Mouse (Mus musculus): Measurements from ENCODE around the gene Ralgds. TPM values are rescaled to one million over a fixed set of nuclear protein-coding genes. Genes with fewer than 3 reads are reported as not detected.
A peak's percentile ranks its signal among the peaks of the same experiment; 100 is the strongest.
"Not testable (repeated sequence)": the region's sequence is repeated elsewhere in the genome, so short reads cannot be mapped to it uniquely, and the experiment has no call there.

Gene Ralgds
- 10 to 100 TPM in 1 of 2 experiments, 1 to 10 TPM in 1; 8.7 to 11.5 TPM for total RNA-seq (2021)
- long read RNA-seq, experiment 1, transcript Ralgds-203 (18 exons, 3,683 nt) = major isoform, 5 of 14 reads
- long read RNA-seq, experiment 1, partial matches to known transcripts = 0 of 14 reads
- long read RNA-seq, experiment 1, other reads (novel, unspliced or antisense) = 5 of 14 reads
- long read RNA-seq, experiment 2, partial matches to known transcripts = 1 of 4 reads
- long read RNA-seq, experiment 2, other reads (novel, unspliced or antisense) = 1 of 4 reads

DNA sequence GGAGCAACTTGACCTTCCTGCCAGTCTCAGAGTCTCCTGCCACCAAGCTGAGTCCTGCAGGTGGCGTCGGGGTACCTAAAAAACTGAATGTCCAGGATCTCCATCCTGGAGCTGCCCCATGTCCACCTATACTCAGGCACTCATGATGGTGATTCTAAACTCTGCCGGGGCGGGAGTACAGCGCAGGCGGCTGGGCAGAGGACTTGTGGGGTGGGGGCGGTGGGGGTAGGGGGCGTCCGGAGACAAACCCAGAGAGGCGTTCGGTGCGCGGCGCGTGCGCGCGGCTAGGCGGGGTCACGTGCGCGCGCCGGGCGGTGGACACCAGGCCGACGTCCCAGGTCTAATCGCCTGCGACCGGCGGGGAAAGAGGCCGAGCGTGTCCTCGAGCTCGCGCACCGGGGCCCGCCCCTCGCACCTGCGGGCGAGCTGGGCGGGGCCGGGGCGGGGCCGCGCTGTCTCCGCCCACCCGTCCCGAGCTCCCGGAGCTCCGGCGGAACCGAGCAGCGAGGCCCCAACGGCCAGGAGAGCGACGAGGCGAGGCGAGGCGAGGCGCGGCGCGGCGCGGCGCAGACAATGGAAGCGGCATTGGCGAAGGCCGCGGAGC lies at the start of gene Ralgds:
Gene Ralgds (plus strand): TSS at position 328 of the 604 bp plus-strand sequence.
- peak in 1 of 2 experiments; percentile 50 for DNase-seq

DNA sequence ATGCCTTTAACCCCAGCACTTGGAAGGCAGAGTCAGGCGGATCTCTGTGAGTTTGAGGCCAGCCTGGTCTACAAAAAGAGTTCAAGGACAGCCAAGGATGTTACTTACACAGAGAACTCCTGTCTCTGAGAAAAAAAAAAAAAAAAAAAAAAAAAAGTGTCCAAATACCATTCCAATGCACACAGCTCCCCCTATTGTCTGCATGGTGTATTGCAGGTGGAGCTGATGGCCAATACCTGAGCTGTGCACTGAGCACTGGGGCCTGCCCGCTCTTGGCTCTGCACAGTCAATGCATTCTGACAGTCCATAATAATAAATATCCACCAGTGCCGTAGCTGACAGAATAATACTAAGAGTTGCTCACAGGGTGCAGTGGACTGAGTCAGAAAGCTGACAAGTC lies 49.0 kb upstream of the Ralgds start:
- DNase-seq = peak; percentile 47 to 77

DNA sequence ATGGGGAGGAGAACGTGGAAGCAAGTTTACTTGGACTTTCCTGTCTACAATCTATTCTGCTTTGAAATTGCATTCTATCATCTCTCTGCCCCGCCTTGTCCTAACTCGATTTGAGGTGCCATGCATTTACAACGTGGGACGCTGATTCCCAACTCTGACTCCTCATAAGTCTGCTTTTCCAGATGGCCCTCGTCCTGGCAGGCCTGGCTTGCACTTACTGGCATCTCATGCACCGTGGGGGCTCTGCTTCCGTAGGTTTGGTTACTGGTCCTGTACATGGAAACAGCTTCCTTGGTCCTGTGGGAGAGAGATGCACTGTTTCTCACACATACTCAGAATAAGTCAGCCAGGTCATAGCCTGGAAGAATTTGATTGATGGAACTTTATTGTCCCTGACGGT lies 48.0 kb upstream of the Ralgds start:
- no peak for DNase-seq

DNA sequence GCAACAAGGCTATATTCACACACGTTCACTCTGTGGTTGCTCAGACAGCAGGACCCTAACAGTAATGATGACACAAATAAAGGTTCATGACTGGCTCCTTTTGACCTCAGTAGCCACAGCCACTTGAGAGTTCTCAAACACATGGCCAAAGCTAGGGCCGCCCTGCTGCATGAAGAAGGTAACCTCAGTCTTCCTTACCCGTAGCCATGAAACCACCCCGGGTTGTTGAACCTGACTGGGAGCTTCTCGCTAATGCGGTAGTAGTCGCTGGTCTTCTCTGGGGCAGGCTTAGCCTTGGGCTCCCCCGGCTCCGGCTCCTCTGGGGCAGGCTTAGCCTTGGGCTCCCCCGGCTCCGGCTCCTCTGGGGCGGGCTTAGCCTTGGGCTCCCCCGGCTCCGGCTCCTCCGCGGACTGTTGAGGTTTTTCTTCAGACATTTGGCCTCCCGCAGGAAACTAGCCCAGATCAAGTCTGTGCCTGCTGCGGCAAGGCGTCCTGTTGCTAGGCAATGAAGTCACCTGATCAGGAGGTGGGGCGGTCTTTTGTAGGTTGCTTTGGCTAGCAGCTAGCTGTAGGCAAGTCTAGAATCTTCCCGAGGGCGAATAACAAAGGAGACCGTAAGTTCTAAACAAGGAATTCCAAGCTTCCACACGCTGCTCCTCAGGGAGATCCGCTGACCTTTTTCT lies 46.9 kb upstream of the Ralgds start, which contains the start of gene 1700007K13Rik:
Gene 1700007K13Rik (minus strand): TSS at position 497 of the 683 bp plus-strand sequence.
- peak; percentile 72 to 74 for DNase-seq

DNA sequence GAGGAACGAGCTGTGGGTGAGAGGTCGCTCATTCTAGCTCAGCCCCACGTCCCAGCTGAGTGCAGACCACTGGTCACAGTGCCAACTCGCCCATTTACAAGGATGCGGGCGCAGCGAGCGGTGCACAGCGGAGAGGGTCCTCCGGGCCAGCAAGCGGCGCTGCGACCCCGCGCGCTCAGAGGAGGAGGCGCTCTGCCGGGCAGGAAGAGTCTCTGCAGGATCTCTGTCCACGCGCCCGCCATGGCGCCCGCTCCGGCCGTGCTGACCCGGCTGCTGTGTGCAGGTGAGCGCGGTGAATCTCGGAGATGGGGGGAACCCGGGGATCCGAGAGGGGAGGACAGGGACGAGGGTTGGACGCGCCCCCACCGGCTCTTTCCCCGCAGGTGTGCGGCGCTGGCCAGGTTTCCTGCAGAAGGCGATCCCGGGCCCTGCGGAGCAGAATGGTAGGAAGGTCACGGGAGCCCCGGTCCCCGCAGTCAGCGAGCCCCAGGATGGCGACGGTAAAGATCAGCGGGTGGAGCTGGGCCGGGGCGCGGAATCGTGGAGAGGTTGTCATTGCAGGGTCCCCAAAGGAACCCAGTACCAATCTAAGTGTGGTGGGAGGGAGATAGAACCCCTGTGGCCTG lies 45.0 kb upstream of the Ralgds start, which contains the start of gene Mrps2:
Gene Mrps2 (plus strand): TSS at position 207 of the 626 bp plus-strand sequence.
- DNase-seq = peak; percentile 86 to 88

DNA sequence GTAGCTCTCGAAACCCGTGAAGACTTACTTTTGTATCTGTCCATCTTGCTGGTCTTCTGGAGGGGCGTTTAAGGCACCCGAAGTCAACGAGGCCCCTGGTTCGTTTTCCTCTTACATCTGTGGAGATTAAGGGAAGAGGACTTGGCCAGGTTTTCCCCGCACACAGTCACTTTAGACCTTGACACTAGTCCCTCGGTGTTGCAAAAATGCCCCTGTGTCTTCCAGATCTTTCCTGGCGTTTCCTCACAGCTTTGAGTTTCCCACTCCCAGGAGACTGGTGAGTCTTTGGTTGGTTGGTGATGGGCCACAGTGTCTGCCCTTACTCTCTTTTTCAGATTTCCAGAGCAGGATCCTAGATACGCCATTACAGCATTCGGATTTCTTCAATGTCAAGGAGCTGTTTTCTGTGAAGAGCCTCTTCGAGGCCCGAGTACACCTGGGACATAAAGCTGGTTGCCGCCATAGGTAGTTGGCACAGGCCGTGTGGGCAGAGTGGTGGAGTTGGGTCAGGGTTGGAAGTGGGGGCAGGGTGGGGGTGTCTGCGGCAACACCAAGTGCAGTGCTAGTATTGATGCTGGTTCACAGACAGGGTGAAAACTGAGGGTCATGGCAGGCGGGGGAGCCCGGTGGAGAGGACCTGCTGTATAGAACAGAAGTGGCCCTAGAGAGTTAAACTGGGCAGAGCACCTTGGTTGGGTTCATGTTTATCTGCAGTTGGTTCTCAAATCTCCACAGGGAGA lies 44.3 kb upstream of the Ralgds start:
- no peak for DNase-seq

DNA sequence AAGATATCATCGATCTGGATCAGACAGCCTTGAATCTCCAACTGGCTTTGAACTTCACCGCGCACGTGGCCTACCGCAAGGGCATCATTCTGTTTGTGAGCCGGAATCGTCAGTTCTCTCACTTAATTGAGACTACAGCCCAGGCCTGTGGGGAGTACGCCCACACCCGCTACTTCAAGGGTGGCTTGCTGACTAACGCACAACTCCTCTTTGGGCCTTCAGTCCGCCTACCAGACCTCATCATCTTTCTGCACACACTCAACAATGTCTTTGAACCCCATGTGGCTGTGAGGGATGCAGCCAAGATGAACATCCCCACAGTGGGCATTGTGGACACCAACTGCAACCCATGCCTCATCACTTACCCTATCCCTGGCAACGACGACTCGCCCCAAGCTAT lies 43.5 kb upstream of the Ralgds start:
- no peak for DNase-seq

DNA sequence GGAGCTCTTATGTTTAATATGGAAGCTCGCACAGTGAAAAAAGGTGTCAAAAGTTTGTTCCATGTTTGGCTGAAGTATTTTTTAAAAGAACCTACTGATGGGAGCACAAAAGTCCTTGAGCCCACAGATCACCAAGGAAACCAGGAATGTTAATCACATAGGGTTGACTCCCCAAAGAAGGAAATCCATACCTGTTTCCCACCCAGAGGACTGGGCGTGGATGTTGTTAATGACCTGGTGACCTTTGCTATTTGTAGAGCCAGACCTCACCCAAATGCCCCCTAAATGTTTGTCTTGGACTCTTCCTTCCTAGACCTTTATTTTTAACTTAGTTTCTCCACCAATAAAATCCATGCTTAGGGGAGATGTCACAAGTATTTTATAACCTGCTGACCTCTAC lies 42.3 kb upstream of the Ralgds start:
- DNase-seq = no peak

DNA sequence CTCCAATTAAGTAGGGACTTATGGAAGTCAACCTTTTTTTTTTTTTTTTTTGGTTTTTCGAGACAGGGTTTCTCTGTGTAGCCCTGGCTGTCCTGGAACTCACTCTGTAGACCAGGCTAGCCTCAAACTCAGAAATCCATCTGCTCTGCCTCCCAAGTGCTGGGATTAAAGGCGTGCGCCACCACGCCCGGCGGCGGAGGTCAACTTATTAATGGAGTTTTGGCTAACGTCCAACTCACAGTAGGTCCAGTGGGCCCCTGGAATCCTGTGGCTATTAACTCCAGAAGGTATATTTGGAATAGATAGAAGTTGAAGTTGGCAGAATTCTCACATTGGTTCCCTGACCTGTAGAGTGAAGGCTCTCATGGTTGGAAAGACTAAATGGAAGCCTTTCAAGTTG lies 40.9 kb upstream of the Ralgds start:
- DNase-seq = not testable (repeated sequence)

DNA sequence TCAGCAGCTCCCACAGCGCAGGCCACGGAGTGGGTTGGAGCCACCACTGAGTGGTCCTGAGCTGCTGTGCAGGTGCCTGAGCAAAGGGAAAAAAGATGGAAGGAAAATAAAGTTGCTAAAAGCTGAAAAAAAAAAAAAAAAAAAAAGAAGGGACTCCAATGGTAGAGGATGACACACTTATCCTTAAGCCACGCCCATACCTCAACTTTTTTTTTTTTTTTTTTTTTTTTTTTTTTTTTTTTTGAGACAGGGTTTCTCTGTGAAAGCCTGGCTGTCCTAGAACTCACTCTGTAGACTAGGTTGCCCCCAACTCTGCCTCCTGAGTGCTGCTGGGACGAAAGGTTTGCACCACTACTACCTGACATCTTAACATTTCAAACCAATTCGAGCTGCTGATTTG lies 34.9 kb upstream of the Ralgds start:
- not testable (repeated sequence) for DNase-seq

DNA sequence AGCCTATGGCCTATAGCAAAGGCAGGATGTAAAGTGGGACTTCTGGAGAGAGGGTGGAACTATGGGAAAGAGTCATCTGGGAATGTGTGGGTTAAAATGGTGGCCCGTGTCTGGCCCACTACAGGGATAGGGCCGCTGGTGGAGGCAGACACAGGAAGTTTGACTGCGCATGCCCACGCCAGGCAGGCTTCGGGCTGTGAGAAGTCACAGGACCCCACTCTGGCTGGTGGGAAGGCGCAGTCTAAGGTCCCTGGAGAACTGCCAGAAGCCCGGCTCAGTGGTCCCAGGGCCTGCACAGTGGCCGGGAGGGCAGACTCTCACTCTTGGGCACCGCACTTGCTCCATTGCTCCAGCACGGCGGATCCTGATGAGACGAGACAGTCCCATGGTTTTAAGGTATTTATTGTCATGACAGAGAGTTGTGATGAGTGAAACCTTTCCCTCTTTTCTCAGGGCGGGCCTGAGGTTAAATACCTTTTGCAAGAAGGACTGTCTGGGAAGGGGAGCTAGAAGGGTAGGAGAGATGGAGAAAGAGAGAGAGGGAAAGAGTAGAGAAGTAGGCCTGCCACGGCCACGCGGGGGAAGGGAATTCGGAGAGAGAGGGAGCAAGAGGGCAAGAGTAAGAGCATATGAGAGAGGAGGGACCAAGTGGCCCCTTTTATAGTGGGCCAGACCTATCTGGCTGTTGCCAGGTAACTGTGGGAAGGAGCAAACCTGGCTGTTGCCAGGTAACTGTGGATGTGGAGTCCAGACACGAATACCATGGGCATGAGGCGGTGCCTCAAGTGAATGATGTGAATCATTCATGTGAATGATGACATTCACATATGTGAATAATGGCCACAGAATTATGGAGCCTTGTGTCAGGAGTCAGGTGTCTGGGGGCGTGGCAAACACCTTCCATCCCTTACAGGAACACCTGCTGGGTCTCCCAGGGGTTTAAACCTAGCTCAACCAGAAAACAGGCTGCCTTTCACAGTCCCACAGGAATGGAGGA lies 33.4 kb upstream of the Ralgds start:
- DNase-seq = no peak

DNA sequence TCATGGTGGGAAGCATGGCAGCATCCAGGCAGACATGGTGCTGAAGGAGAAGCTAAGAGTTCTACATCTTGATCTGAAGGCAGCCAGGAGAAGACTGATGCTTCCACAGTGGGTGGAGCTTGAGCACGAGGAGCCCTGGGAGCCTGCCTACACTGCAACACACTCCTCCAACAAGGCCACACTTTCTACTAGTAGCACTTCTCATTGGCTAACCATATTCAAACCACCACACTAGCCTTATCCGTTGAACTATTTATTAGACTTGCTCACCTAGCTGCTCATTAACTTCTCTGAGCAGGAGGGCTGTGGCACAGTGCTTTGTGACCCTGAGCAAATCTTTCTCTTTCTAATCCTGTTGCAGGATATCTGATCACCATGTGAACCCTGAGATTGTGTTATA lies 29.1 kb upstream of the Ralgds start:
- DNase-seq = no peak

DNA sequence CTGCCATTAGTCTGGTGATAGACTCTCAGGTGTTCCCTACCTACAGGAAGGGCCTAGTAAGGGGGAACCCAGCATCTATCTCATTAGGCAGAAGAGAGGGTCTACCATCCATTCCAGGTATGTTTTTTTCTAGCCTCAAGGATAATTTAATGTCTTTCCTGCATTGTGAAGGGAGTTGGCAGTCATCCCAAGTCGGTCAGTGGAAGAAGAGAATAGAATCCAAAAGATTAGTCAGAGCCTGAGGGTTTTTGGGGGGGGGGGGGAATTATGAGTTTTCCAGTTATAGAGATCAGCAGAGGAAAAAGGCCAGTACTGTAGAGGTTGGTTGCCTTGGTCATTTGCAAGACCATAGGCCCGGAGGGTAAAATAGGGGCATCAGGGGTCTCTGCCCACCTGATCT lies 18.4 kb upstream of the Ralgds start:
- DNase-seq = no peak

DNA sequence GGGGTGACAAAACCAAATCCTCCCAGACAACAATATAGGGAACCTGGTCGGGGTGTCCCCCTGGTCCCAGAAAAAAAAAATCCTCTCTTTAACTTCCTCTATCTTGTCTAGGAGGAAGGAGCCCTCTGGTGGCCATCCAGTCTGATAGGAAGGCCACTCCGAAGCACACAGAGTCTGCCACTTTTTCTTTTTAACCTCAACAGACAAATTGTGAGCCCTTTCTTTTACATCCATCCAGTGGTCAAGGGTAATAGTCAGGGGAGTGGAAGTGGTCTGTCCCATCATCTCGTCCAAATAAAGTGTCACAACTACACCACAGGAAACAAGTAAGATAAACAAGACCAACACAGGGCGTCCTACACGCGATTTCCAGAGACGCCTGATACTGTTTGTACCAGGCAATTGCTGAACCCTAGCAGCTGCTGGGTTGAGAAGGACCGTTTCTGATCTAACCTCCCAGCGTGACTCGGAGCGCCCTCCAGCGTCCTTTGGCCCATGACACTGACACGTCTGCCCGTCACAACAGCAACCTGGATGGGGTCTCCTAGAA lies 17.6 kb upstream of the Ralgds start:
- peak; percentile 52 for DNase-seq

DNA sequence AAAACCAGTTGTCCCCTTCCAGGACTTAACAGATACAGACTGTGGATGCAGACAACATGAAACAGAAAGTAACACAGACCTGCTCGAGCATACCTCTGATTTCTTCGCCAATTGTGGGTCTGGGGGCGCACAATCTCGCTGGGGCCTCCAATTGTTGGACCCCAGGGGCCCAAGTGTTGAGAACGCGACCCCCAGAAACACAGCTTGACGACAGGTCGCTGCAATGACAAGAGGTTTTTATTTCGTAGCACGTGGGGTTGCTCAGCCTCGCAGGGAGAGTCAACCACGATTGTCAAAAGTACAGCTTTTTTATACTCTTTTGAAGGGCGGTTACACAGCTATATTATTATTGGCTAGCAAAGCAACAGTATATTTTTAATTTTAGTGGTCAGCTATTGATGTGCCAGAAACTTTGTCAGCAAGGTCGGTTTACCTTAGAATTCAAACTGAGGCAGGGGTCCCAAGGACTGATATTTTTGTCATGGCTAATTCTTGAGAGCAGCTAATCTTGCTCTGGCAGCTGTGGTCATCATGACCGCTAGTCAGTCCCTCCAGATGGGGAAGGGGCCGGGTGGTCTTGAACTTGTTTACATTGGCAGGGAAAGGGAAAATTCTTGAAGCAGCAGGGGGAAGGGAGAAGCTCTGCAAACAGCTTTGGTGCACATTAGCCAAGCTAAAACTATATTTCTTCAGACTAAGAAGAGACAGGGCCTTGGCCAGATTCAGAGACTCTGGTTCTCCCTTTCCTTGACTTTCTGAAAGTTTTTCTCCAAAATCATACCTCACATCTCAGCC lies 16.9 kb upstream of the Ralgds start:
- DNase-seq = no peak

DNA sequence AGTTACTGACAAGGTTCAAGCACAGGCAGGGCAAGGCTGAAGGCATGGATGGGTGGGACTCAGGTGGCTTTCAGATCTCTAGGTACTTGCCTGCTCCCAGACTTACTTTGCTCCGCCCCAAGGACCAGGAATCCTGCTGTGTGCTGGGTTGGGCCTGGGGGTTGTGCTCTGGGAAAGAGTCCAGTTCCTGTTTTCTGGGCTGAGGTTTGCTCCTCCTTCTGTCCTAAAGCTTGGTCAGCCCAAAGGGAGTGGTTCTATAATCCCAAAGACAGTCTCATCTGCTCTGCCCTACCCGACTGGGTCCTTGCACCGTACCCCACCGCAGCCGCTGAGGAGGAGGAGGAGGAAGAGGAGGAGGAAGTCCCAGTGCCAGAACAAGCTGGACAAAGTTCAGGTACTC lies 16.3 kb upstream of the Ralgds start, which contains the start of gene Gbgt1:
Gene Gbgt1 (plus strand): TSS at position 221 of the 400 bp plus-strand sequence.
- peak in 1 of 2 experiments; percentile 60 for DNase-seq

DNA sequence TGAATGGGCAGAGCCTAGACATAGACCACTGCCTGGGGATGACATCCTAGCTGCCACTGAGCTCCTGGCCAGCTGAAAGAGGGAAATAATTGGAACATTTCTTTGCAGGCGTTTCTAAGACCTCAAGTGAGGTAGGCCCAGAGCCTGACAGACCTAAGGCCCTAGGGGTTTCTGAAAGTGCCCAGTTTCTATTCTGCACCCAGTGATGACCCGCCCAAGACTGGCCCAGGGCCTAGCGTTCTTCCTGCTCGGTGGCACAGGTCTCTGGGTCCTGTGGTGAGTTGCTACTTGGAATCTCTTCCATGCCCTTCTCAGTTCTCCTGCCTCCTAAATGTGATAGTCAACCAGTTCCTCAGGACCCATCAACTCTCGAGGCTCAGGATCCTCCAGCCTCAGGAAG lies 15.4 kb upstream of the Ralgds start:
- DNase-seq = no peak

DNA sequence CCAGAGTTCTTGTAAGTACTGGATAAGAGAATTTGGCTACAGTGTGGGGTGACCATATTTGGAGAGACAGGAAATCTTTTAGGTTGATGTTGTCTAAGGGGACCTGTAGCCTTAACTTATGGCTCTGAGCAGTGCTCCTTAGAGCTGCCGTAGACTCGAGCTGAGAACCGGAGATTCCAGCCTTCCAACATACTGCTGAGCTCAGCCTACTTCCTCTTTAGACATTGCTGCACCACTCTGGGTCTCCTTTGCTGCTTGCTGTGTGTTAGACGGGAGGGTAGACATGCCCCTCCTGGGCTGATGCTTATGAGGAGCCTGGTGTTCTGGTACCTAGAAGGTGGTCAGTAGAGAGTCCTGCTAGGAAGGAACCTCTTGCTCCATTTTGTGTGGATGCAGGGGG lies 14.5 kb upstream of the Ralgds start:
- no peak for DNase-seq

DNA sequence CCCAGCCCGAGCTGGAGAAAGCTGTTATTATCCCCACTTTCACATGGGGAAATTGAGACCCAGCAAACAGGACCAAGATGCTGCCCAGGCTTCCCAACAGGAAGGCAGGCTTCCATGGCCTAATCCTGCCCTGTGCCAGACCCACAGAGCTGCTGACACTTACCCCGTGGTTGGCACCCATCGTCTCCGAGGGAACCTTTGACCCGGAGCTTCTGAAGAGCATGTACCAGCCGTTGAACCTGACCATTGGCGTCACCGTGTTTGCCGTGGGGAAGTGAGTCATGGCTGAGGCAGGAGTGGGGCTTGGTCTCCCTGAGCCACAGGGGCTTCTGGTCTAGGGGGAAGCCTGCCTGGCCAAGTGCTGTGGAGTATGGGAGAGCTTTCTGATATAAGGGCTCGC lies 9.9 kb upstream of the Ralgds start:
- DNase-seq = no peak

DNA sequence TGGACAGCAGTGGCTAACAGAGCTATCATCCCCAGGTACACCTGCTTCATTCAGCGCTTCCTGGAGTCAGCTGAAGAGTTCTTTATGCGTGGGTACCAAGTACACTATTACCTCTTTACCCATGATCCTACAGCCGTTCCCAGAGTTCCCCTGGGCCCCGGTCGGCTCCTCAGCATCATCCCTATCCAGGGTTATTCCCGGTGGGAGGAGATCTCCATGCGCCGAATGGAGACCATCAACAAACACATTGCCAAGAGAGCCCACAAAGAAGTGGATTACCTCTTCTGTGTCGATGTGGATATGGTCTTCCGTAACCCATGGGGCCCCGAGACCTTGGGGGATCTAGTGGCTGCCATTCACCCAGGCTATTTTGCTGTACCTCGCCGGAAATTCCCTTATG lies 8.2 kb upstream of the Ralgds start:
- DNase-seq = no peak
